Comparison of ENCODE assay signal across 37 mouse cellular contexts in genomic region chr5:148992598-148992997, GRCm38 (mm10). TPM values are rescaled to one million over a fixed set of nuclear protein-coding genes. Genes with fewer than 3 reads are reported as not detected.
"Had no signal": no experiment of that assay in that cellular context is flagged by ENCODE, and none has a peak within 500 bp of the region (broad histone marks: within the 10 kb centered on the region; RNA-seq: fewer than 3 reads in every experiment).

No protein-coding gene starts in this region.

- ATAC-seq: liver, embryonic 12.5 days; liver, postnatal 0 days; lung, postnatal 0 days; midbrain, embryonic 13.5 days; midbrain, embryonic 15.5 days; midbrain, embryonic 16.5 days had no signal

- H3K4me3 ChIP-seq: limb, embryonic 10.5 days; limb, embryonic 12.5 days; limb, embryonic 13.5 days; limb, embryonic 15.5 days; liver, embryonic 12.5 days; liver, embryonic 13.5 days; liver, embryonic 15.5 days; lung, embryonic 15.5 days; megakaryocyte, embryonic 14.5 days; midbrain, embryonic 10.5 days; midbrain, embryonic 12.5 days; midbrain, embryonic 13.5 days; midbrain, embryonic 15.5 days; neural tube, embryonic 12.5 days had no signal

- H3K27me3 ChIP-seq: limb, embryonic 12.5 days; limb, embryonic 13.5 days; limb, embryonic 15.5 days; liver, embryonic 12.5 days; liver, embryonic 13.5 days; liver, embryonic 15.5 days; lung, embryonic 15.5 days; midbrain, embryonic 12.5 days; midbrain, embryonic 13.5 days; midbrain, embryonic 15.5 days; neural tube, embryonic 12.5 days had no signal

- H3K9ac ChIP-seq: limb, embryonic 12.5 days; limb, embryonic 13.5 days; limb, embryonic 15.5 days; liver, embryonic 12.5 days; liver, embryonic 13.5 days; liver, embryonic 14.5 days; liver, embryonic 15.5 days; liver, postnatal 0 days; lung, embryonic 14.5 days; lung, embryonic 15.5 days; midbrain, embryonic 12.5 days; midbrain, embryonic 13.5 days; midbrain, embryonic 15.5 days; neural tube, embryonic 12.5 days had no signal

- H3K4me2 ChIP-seq: limb, embryonic 12.5 days; limb, embryonic 13.5 days; limb, embryonic 15.5 days; liver, embryonic 11.5 days; liver, embryonic 12.5 days; liver, embryonic 13.5 days; liver, embryonic 15.5 days; lung, embryonic 14.5 days; lung, embryonic 15.5 days; midbrain, embryonic 11.5 days; midbrain, embryonic 12.5 days; midbrain, embryonic 13.5 days; midbrain, embryonic 15.5 days; neural tube, embryonic 12.5 days had no signal

- H3K9me3 ChIP-seq: limb, embryonic 15.5 days; lung, embryonic 15.5 days; midbrain, embryonic 15.5 days had no signal

- H3K36me3 ChIP-seq: liver, embryonic 15.5 days; lung, embryonic 15.5 days; midbrain, embryonic 12.5 days; midbrain, embryonic 15.5 days; neural tube, embryonic 12.5 days had no signal

- DNase-seq: left cerebral cortex, postnatal 4 days; liver; liver, embryonic 13.5 days; liver, postnatal 0 days; lung, adult 18-20 months; lung, adult 2 months; lung, embryonic 14.5 days; lung, postnatal 10 days; lung, postnatal 14 days; lung, postnatal 36 days; lung, postnatal 4 days; midbrain, embryonic 14.5 days had no signal

- H3K27ac ChIP-seq: limb, embryonic 10.5 days; limb, embryonic 12.5 days; limb, embryonic 13.5 days; limb, embryonic 15.5 days; liver, embryonic 12.5 days; liver, embryonic 13.5 days; liver, embryonic 14.5 days; liver, embryonic 15.5 days; macrophage; midbrain, embryonic 10.5 days; midbrain, embryonic 12.5 days; midbrain, embryonic 13.5 days; midbrain, embryonic 15.5 days; neural tube, embryonic 12.5 days had no signal

RNA-seq across cellular contexts. Expression of gene Gm42791, which starts 2.3 kb away (rescaled TPM):
- total RNA-seq: liver, adult 2 months; megakaryocyte progenitor cell, adult 5-6 weeks; megakaryocyte, adult 5-6 weeks; midbrain, postnatal 0 days; monocyte, adult 5-6 weeks had no signal
- polyA plus RNA-seq: limb, embryonic 14.5 days; liver, adult 2 months; liver, embryonic 11.5 days; liver, embryonic 14.5 days; liver, embryonic 15.5 days; lung, adult 2 months; midbrain, embryonic 14.5 days had no signal
